Mouse (Mus musculus) subcutaneous adipose tissue, adult 2 months (tissue): ENCODE results near the gene Dnah8. TPM values are rescaled to one million over a fixed set of nuclear protein-coding genes. Genes with fewer than 3 reads are reported as not detected.

Experiments
- polyA plus RNA-seq: library from polyadenylated mRNA; depleted of rRNA; stranded (reverse); fragments of >200 nt; gene quantifications from 2 replicates; pipeline ENCODE4 v1.2.3, GENCODE M21; 2012; ENCODE audit warnings: low replicate concordance; rRNA removed

Dnah8 gene
- 0.84 and 3.3 TPM in 2 replicates for polyA plus RNA-seq

GRCm38 (mm10) chr17:30624132-30624531, at the start of gene Dnah8:
TSS of gene Dnah8 (plus strand) at chr17:30624354.

GRCm38 (mm10) chr17:30575941-30576773, 48.0 kb upstream of the Dnah8 start, which contains the start of gene Btbd9:
TSS of gene Btbd9 (minus strand) at chr17:30576488.

GRCm38 (mm10) chr17:30626719-30627118, 2.6 kb downstream of the Dnah8 start, which contains the start of gene Glo1:
TSS of gene Glo1 (minus strand) at chr17:30626871.

GRCm38 (mm10) chr17:30901627-30902026, 277.5 kb downstream of the Dnah8 start, which contains the start of gene Glp1r:
TSS of gene Glp1r (plus strand) at chr17:30901817.

Other genes starting within 250 kb of the Dnah8 start
- 19.6 and 21.7 TPM in 2 replicates for gene Btbd9, start 47.9 kb upstream of the Dnah8 start, polyA plus RNA-seq
- gene Glo1, start 2.5 kb downstream of the Dnah8 start, polyA plus RNA-seq = 56.9 and 79.6 TPM in 2 replicates